Mouse (Mus musculus) thymus, adult 18-20 months (tissue): ENCODE data around the gene Bicc1.

ENCODE experiments used
- DNase-seq, 2 experiments: peaks; one replicate each; pipeline ENCODE4 v3.0.0; 2022; ENCODE audit warnings: mixed read lengths in 2 of 2

Gene Bicc1

DNA sequence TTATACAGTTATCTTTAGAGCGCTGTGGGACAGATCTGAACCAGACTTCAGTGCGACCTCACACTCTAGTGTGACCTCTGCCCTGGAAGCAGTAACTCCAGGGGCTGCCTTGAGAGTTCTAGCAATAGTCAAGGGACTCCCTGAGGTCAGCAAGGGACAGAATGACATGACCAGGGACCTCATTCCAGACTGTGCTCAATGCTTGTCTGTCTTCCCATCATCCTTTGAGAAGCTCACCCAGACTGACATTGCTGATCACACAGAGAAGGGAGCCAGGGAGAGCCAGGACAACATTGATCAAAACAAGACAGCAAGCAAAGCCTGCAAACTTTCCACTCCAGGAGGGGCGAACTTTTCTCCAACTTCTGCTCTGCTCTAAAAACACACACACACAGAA lies 38.7 kb downstream of the Bicc1 start:
- DNase-seq = no peak

GRCm38 (mm10) chr10:71120121-71120768 lies 39.3 kb downstream of the Bicc1 start:
- DNase-seq = no peak

DNA sequence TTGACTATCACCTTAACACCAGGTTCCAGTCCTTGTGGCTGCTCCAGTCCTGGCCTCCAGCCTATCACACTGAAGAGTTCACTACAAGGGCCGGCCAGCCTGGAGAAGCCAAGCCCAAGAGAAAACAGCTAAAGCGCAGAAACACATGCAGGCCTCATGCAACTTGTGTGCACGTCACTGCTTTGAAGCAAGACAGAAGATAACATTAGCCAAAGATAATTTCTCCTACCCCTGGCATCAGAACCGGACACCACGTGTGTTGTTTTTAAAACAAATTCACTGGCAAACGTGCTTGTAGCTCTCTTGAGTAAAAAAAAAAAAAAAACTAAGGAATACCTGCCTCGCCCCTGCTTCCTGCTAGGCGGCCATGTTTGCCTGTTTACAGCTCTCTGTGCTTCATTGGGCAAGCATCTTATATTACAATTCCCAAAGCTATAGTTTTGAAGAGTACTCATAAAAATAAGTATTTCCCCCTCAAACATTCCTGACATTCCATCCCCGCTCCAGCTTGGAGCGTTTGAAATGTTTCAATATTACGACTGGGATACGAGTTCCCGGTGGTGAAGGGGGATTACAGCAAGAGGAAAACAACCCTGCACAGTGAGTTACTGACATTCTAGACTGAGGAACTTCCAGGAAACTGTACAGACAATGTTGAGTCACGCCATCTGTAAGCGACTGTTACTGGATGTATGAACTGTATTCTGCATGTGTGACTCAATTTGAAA lies 40.2 kb downstream of the Bicc1 start:
- no peak for DNase-seq

GRCm38 (mm10) chr10:71117766-71118165 lies 41.7 kb downstream of the Bicc1 start:
- DNase-seq = no peak

- DNase-seq = no peak
Measured at GRCm38 (mm10) chr10:71114260-71114920, 45.1 kb downstream of the Bicc1 start.

DNA sequence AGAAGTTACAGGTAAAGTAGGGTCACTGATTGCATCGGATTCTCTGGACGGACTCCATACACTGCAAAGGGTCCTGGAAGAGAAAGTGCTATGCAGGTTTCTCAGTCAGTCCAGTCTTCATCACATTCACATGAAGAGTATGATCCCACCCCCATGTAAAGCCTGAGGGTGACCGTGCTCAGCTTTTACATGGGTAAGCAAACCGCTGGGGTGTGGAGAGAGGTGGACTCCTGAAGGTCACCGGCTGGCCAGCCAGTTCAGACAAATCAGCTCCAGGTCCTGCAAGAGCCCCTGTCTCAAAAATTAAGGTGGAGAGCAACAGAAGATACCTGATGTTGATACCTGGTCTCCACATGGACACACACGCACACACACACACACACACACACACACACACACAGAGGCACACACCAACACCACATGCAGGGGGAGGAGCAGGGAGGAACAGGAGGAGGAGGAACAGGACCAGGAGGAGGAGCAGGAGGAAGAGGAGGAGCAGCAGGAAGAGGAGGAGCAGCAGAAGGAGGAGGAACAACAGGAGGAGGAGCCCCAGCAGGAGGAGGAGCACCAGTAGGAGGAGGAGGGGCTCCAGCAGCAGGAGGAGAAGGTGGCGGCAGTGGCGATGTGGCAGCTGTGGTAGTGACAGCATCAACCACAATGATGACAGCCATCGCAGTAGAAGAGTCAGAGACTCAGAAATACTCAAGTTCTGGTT lies 52.9 kb downstream of the Bicc1 start:
- no peak for DNase-seq

DNA sequence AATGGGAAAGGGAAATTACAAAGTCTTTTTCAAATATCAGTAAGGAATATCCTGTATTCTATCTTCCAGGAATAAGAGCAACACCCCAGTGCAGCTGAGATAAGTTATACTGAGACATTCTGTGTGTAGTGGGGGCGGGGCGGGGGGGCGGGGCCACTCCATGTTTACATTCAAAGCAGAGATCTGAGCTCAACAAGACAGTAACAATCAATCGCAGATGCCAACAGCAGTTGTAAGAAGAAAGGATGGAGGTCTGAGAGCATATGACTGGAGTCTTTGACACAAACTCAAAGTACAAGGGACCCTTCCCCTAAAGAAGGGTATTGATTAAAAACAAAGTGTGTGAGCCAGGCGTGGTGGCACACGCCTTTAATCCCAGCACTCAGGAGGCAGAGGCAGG lies 54.7 kb downstream of the Bicc1 start:
- no peak for DNase-seq

DNA sequence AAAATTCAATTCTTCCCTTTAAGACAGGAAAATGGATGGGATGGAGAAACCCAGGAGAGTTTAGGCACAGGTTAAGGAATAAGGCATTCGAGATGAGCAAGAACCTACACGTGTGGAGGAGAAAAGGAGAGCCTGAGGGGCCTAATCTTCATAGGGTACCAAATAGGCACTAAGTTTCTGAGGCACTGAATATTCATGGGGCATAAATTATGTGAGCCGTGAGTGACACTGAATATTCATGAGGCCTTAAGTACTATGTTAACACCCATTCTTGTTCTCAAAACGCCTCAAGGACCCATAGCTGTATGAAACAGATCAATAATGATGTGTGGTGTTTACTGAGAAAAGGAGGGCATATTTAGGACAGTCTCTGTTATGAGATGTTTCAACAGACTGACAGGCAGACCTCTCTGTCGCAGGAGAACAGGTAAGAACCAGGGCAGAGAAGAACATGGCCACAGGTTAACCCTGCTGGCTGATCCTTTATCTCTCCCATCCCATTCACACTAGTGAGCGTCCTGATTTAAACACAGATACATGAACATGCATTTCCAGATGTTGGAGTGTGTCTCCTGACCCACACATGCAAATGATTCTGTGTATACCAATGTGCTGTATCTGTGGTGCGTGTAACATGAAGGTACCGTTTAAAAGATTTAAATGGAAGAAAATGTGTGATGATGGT lies 58.5 kb downstream of the Bicc1 start:
- no peak for DNase-seq

DNA sequence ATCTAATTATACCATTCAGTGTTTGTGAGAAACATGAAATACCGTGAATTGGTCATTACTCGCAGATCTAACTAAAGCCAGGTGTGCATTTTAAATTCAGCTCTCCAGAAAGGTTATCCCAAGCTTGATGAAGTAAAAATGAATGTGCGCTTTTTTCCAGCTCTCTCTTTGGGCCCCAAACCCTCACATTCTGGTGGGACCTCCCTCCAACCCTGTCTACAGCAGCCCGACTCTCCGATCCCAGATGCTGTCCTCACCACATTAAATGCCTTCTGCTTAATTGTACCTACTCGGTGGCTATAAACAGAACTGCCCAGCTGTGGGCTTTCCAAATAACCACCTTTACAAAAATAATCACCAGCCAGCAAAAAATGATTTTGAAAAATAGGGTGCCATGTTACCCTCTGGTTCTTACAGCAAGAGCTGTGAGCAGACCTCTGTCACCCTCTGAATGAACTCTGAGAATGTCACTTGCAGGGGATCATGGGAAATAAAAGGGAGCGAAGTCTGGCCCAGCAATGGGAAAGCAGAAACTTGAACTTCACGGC lies 64.7 kb downstream of the Bicc1 start:
- DNase-seq = no peak

DNA sequence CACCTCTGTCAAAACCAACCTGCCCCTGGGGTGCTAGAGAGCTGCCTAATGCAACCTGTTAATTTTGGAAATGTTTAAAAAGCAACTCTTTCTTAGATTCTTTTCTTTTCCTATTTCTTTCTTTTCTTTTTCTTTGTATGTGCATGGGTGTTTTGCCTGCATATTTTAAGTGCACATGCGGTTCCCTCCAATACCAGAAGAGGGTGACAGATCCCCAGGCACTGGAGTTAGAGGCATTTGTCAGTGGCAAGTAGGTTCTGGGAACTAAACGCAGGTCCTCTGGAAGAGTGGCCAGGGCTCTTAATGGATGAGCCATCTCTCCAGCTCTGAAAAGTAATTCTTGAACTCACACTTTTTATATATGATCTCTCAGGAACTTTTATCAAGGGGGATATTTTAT lies 66.2 kb downstream of the Bicc1 start:
- no peak for DNase-seq

DNA sequence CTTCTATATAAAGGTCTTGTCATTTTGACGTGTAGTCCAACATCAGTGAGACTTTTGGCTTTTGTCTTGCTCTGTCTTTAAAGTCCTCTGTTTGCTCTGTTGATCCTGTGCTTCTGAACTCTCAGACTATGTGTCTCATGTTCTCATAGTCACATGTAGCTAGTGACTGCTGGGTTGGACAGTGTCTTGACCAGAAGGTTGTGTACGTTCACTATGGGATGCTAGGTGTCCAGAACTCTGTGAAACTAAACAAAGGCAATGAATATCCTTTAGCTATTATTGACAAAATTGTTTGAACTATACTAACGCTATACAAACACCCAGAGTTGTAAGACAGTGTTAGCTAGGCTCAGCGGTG lies 72.2 kb downstream of the Bicc1 start:
- no peak for DNase-seq

GRCm38 (mm10) chr10:71086571-71087358 lies 72.7 kb downstream of the Bicc1 start:
- DNase-seq = no peak

DNA sequence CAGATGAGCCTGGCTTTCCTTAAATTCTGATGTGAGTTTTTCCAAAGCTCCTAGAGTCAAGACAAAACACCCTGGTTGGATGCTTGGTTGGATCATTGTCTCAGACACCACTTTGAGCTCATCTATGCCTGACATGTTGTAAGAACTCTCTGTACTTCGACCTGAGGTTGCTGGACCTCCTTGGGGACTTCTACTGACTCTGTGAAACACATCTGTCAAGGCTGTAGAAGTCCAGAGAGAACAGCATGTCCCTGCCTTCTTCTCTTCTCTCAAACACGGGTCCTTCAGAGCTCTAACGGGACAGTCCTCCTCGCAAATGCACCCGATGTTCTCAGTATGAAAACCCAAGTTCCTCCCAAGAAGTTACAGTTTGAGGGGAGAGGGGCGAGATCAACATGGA lies 76.5 kb downstream of the Bicc1 start:
- DNase-seq = no peak

- DNase-seq = no peak
Measured at GRCm38 (mm10) chr10:71078856-71079255, 80.6 kb downstream of the Bicc1 start.

DNA sequence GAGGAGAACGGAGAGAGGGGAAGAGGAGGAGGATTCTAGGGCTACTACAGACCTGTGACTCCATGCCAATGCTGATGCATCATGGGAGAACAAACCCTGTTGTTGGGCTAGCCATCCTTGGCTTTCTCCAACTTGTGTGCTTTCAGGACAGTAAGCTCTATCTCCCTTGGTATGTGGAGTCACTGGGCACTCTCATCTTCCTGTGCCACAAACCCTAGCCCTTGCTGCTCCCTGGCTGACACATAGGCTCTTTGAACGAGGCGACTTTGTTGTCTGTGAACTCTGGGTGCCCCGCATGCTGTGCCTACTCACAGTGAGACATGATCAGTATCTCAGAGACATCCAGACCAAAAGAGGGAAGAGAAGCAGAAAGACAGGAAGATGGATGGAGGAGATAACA lies 94.5 kb downstream of the Bicc1 start:
- DNase-seq = no peak

DNA sequence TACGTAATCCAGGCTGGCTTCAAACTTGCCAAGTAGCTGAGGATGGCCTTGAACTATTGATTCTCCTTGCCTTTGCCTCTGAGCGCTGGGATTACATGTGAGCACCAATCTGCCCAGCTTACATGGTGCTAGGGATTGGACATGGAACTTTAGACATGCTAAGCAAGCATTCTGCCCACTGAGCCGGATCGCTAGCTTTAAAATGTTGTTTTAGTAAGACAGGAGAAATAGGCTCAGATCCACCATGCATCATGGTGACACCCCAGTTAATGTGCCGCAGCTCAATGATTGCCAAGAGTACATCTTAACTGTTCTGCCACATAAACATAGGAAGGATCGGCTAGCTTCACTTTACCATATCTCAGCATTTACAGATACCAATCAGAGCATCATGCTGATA lies 94.9 kb downstream of the Bicc1 start:
- DNase-seq = no peak

- DNase-seq = no peak
Measured at GRCm38 (mm10) chr10:71062151-71062550, 97.3 kb downstream of the Bicc1 start.

DNA sequence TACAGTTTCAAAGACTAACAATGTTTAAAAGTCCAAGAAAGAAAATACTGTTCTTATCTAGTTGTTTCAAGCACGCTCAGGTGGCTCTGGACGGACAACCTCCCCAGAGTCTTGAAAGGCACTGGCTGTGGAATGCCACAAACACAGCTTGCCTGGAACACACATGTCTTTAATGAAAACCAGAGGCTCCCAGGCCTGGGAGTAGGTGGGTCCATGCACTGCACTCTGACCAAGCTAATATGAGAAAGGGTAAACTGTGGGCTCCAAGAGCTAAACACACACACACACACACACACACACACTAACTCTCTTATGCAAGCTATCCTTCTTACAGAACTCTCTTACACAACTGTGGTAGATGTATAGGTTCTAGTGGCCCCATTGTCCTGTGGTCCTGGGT lies 99.2 kb downstream of the Bicc1 start:
- no peak for DNase-seq

GRCm38 (mm10) chr10:71058616-71059247 lies 100.8 kb downstream of the Bicc1 start:
- DNase-seq = no peak

- no peak for DNase-seq
Measured at GRCm38 (mm10) chr10:71058070-71058469, 101.4 kb downstream of the Bicc1 start.

GRCm38 (mm10) chr10:71052748-71053147 lies 106.8 kb downstream of the Bicc1 start:
- no peak for DNase-seq
